Mouse (Mus musculus): ENCODE results near the gene Tex9. TPM values are rescaled to one million over a fixed set of nuclear protein-coding genes. Genes with fewer than 3 reads are reported as not detected.

Tex9 gene
- polyA plus RNA-seq, 1 experiment = 3.0 TPM

DNA sequence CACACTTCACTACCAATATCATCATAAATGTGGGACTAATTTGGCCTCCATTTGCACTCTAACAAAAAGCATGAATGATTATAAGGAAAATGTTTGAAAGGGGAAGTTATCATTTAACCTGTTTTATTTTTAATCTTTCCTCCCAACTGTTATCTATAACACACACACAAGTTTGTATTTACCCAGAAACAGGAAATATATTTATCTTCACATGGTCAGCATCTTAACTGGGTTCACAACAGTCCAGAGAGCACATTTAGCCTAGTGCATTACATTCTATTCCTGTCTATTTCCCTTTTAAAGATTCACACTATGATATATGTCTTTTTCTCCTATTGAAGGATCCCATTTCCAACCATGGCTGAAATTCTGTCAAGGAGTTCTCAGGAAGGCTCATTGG, 3.5 kb downstream of the Tex9 start:
- no peak for DNase-seq
- peaks cover 3% of the 10 kb centered on the region; the same call in 1 of the 2 replicates for H3K4me1 ChIP-seq (ENCODE audit: control insufficient read depth, insufficient read depth, low read length)

DNA sequence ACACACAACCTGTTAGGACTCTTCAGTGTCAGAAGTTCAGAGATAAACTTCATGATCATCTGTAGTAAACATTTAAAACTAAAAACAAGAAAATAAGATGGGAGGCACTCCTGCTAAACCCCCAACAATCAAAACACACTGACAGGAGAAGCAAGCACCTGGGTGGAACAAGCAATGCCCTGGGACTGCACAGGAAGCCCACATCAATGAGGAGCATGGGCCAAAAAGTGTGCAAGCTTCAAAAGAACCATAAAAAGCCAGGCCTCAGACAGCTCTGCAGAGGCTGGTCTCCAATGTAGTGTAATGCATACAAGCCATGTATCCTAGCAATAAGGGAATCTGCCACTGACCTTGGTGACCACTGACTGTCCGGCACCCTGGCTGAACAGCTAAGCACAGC, 12.7 kb downstream of the Tex9 start:
- Histone ChIP-seq H3K4me1 (ENCODE audit: control insufficient read depth, insufficient read depth, low read length) (no peaks in the 10 kb centered on the region), H3K27ac (ENCODE audit: insufficient read depth, low read depth, low read length) (no peak overlapping the region), H3K4me3 (ENCODE audit: insufficient read depth, low read depth, low read length) (no peak overlapping the region), H3K36me3 (ENCODE audit: control insufficient read depth, insufficient read depth, low read length) (peaks cover 2% of the 10 kb centered on the region), H3K27me3 (replicated peaks; ENCODE audit: control insufficient read depth, insufficient read depth, low read length) (no peaks in the 10 kb centered on the region)
- WGBS = 93% methylated on average over 1 of the region's 1 CpGs
- DNase-seq = no peak
- TF ChIP-seq POLR2A (IDR thresholded peaks at IDR 0.05; ENCODE audit: low read depth, low read length) (no peak), CTCF (conservative IDR thresholded peaks at IDR 0.05; ENCODE audit: insufficient read depth, insufficient read length, low read depth, low read length) (no peak)

More for the DNA sequence above, 3.5 kb downstream of the Tex9 start:
- Histone ChIP-seq H3K4me3 (ENCODE audit: insufficient read depth, low read depth, low read length) (no peak overlapping the region), H3K36me3 (ENCODE audit: control insufficient read depth, insufficient read depth, low read length) (no peaks in the 10 kb centered on the region), H3K27me3 (replicated peaks; ENCODE audit: control insufficient read depth, insufficient read depth, low read length) (no peaks in the 10 kb centered on the region), H3K27ac (ENCODE audit: insufficient read depth, low read depth, low read length) (no peak overlapping the region)
- TF ChIP-seq CTCF (conservative IDR thresholded peaks at IDR 0.05; ENCODE audit: insufficient read depth, insufficient read length, low read depth, low read length) (no peak), POLR2A (IDR thresholded peaks at IDR 0.05; ENCODE audit: low read depth, low read length) (no peak)

DNA sequence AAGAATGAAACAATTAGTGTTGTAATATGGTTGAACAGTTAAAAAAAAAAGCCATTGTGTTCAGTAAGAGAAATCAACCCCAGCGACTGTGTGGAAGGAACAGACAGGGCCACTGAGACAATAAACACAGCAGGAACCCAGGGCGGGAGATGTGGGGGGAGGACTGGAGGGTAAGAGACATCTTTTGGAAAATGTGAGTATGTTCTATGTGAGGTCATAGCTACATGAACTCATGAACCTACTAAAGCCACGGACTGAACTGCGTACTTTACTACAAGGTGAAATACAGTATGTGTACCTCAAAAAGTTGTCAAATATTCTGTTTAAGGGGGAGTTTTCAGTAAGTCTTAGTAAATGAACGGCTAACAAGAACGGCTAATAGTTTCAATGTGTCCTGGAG, 14.7 kb downstream of the Tex9 start:
- Histone ChIP-seq H3K27ac (ENCODE audit: insufficient read depth, low read depth, low read length) (no peak overlapping the region), H3K27me3 (replicated peaks; ENCODE audit: control insufficient read depth, insufficient read depth, low read length) (no peaks in the 10 kb centered on the region), H3K4me1 (ENCODE audit: control insufficient read depth, insufficient read depth, low read length) (no peaks in the 10 kb centered on the region), H3K4me3 (ENCODE audit: insufficient read depth, low read depth, low read length) (no peak overlapping the region), H3K36me3 (ENCODE audit: control insufficient read depth, insufficient read depth, low read length) (peaks cover 2% of the 10 kb centered on the region)
- no peak for DNase-seq
- 78% methylated on average over 6 of the region's 6 CpGs for WGBS
- TF ChIP-seq POLR2A (IDR thresholded peaks at IDR 0.05; ENCODE audit: low read depth, low read length) = no peak
- TF ChIP-seq CTCF (conservative IDR thresholded peaks at IDR 0.05; ENCODE audit: insufficient read depth, insufficient read length, low read depth, low read length) = no peak

- peak; percentile 5 for DNase-seq
- WGBS = 57% methylated on average over 9 of the region's 9 CpGs
- H3K4me3 ChIP-seq (ENCODE audit: insufficient read depth, low read depth, low read length) = no peak overlapping the region
These were observed 16.5 kb downstream of the Tex9 start for GRCm38 (mm10) chr9:72475511-72475910.

GRCm38 (mm10) chr9:72469851-72470250, 22.2 kb downstream of the Tex9 start:
- H3K27me3 ChIP-seq (replicated peaks; ENCODE audit: control insufficient read depth, insufficient read depth, low read length) = no peaks in the 10 kb centered on the region
- WGBS = 100% methylated on average over 1 of the region's 1 CpGs
- no peak for TF ChIP-seq CTCF (conservative IDR thresholded peaks at IDR 0.05; ENCODE audit: insufficient read depth, insufficient read length, low read depth, low read length)
- TF ChIP-seq POLR2A (IDR thresholded peaks at IDR 0.05; ENCODE audit: low read depth, low read length) = no peak

More at GRCm38 (mm10) chr9:72475511-72475910, 16.5 kb downstream of the Tex9 start:
- TF ChIP-seq POLR2A (IDR thresholded peaks at IDR 0.05; ENCODE audit: low read depth, low read length) (no peak), CTCF (conservative IDR thresholded peaks at IDR 0.05; ENCODE audit: insufficient read depth, insufficient read length, low read depth, low read length) (no peak)
- H3K4me1 ChIP-seq (ENCODE audit: control insufficient read depth, insufficient read depth, low read length) = no peaks in the 10 kb centered on the region
- no peaks in the 10 kb centered on the region for H3K27me3 ChIP-seq (replicated peaks; ENCODE audit: control insufficient read depth, insufficient read depth, low read length)
- no peaks in the 10 kb centered on the region; the same call in 1 of the 2 replicates for H3K36me3 ChIP-seq (ENCODE audit: control insufficient read depth, insufficient read depth, low read length)
- no peak overlapping the region for H3K27ac ChIP-seq (ENCODE audit: insufficient read depth, low read depth, low read length)

DNA sequence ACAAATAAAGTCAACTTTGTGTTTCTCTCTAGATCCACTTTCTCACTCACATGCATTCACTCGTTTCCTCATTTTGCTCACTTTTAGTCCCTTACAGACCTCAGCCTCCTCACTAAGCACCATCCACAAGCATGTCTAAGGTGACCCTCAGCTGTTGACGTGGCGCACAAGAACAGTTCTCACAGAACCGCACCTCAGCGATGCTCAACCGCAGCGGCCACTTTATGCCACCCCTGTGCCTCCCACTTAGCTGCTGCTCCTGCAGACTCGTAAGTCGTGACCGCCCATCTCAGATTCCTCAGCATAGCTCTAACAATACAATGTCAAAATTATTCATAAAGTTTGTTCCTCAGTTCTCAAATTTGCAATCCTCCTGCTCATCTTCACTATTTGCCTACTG, 23.4 kb downstream of the Tex9 start:
- H3K27me3 ChIP-seq (replicated peaks; ENCODE audit: control insufficient read depth, insufficient read depth, low read length) = no peaks in the 10 kb centered on the region
- DNase-seq = no peak
- H3K36me3 ChIP-seq (ENCODE audit: control insufficient read depth, insufficient read depth, low read length) = no peaks in the 10 kb centered on the region
- H3K4me1 ChIP-seq (ENCODE audit: control insufficient read depth, insufficient read depth, low read length) = no peaks in the 10 kb centered on the region
- H3K27ac ChIP-seq (ENCODE audit: insufficient read depth, low read depth, low read length) = no peak overlapping the region
- no peak overlapping the region for H3K4me3 ChIP-seq (ENCODE audit: insufficient read depth, low read depth, low read length)
- 90% methylated on average over 10 of the region's 10 CpGs for WGBS
- TF ChIP-seq CTCF (conservative IDR thresholded peaks at IDR 0.05; ENCODE audit: insufficient read depth, insufficient read length, low read depth, low read length) (no peak), POLR2A (IDR thresholded peaks at IDR 0.05; ENCODE audit: low read depth, low read length) (no peak)

More at GRCm38 (mm10) chr9:72469851-72470250, 22.2 kb downstream of the Tex9 start:
- H3K4me1 ChIP-seq (ENCODE audit: control insufficient read depth, insufficient read depth, low read length) = no peaks in the 10 kb centered on the region
- H3K4me3 ChIP-seq (ENCODE audit: insufficient read depth, low read depth, low read length) = no peak overlapping the region
- DNase-seq = no peak
- H3K27ac ChIP-seq (ENCODE audit: insufficient read depth, low read depth, low read length) = no peak overlapping the region
- no peaks in the 10 kb centered on the region for H3K36me3 ChIP-seq (ENCODE audit: control insufficient read depth, insufficient read depth, low read length)

- Histone ChIP-seq H3K27me3 (replicated peaks; ENCODE audit: control insufficient read depth, insufficient read depth, low read length) (no peaks in the 10 kb centered on the region), H3K4me1 (ENCODE audit: control insufficient read depth, insufficient read depth, low read length) (no peaks in the 10 kb centered on the region), H3K27ac (ENCODE audit: insufficient read depth, low read depth, low read length) (no peak overlapping the region), H3K36me3 (ENCODE audit: control insufficient read depth, insufficient read depth, low read length) (no peaks in the 10 kb centered on the region), H3K4me3 (ENCODE audit: insufficient read depth, low read depth, low read length) (no peak overlapping the region)
- 67% methylated on average over 11 of the region's 11 CpGs for WGBS
- DNase-seq = peak; percentile 10
- TF ChIP-seq POLR2A (IDR thresholded peaks at IDR 0.05; ENCODE audit: low read depth, low read length) (no peak), CTCF (conservative IDR thresholded peaks at IDR 0.05; ENCODE audit: insufficient read depth, insufficient read length, low read depth, low read length) (peak; percentile 79)
These were observed 24.2 kb downstream of the Tex9 start for GRCm38 (mm10) chr9:72467551-72468407.

Measured in kidney, adult 2 months (tissue).